Mouse (Mus musculus): ENCODE data around the gene Lect2.
A peak's percentile ranks its signal among the peaks of the same experiment; 100 is the strongest.

Lect2 gene

DNA sequence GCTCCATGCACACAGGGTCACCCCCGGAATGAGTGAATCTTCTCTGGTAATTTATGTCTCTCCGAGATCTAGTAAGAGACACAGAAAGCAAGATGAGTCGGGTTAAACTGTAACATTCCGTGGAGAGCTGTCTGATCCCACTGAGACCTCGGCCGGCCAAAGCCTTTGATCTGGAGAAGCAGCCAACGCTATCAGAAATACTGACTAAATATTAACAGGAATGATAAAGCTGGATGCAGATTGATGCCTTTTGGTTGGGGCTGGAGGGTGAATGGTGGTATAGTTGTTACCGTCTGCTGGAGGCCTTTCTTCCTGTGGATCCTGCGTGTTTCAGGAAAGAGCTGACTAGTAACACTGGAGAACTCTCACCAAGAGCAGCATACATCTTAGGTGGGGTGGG, at the start of gene Lect2:
Gene Lect2 (minus strand): TSS at position 102 of the 400 bp plus-strand sequence.
- DNase-seq (ENCODE audit: low spot score in 2 of 2), result no peak

DNA sequence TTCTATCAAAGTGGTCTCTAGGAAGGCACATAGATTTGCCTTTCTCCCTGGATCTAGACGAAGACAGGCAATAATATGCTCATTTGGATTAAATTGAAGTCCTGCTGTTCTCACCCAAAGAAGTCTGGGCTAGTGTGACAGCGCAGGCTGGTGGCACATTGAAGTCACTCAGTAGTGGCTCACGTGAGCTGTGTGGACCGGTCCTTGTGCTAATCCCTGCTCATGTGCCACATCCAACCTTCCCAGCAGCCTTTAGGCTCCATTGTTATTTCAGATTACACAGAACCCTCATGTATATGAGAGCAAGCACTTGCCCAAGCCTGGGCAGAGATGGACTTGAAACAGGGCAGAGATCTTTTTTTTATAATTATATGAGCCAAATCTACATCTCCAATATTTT, 49.0 kb upstream of the Lect2 start:
- no peak for DNase-seq (ENCODE audit: low spot score in 2 of 2)

DNA sequence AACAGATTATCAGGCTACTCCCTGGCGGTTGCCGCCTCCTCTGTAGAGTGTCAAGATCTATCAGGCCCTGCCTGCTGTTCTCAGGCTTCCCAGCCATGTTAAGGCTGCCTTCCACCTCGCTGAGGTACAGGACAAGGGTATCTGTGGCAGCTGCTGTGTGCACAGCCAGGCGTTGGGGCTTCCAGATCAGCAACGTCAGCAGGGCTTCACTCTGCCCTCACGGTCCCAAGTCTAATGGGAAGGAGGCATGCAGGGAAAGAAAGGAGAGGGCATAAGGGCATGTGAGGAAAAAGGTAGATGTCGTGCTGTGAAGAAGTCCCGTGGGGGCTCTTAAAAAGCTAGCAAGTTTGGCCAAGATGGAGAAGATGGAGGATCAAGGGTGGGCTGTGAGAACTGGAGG, 46.9 kb upstream of the Lect2 start:
- no peak for DNase-seq (ENCODE audit: low spot score in 2 of 2)

DNA sequence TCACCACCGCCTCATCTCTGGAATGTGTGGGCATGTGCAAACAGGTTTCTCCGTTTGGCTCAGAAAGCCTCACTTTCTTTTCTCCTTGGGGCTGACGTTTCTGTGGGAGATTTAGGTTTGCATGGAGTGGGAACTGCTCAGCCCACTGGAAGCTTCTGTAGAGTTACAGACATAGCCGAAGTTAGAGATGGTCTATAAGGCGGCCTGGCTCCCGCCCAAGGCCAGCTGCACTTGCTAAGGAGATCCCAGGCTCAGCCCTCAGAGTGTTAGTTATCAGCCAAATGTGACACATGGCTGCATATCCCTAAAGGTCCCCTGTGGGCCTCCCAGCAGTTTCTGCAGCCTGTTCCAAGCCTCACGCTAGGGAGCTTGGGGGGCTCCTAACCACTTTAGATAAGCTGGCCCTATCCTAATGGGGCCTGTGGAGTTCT, 45.7 kb upstream of the Lect2 start:
- no peak for DNase-seq (ENCODE audit: low spot score in 2 of 2)

DNA sequence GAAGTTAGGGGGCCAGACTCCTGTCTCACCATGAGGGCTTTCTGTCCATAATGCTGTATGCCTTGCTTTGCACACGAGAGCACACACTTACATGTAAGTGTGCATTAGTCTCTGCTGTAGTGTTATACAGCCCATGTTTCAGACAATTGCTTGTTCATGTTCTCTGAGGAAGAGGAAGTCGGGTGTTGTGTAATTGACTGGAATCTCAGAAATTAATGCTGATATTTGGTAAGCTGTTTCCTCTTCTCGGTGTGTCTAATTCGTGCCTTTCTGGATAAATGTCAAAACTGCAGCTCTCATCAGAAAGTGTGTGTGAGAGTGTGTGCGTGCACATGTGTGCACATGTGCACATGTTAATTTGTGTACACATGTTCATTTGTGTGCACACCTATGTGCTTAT, 44.9 kb upstream of the Lect2 start:
- no peak for DNase-seq (ENCODE audit: low spot score in 2 of 2)

DNA sequence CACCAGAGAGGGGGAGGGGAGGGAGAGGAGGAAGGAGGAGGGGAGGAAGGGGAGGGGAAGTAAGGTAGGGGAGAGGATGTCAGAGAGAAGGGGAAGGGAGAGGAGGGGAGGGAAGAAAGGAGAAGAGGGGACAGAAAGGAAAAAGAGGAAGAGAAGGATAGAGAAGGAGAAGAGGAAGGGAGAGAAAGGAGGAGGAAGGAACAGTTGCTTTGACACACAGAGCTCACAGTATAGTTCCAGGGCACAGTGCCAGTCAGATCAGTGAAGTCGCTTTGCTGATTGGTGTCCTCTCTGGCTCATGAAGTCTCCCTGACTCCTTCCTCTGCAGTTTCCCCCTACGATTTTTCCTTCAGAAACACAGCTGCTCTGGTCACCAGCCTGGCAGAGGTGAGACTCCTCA, 43.6 kb upstream of the Lect2 start:
- DNase-seq (ENCODE audit: low spot score in 2 of 2), result no peak

DNA sequence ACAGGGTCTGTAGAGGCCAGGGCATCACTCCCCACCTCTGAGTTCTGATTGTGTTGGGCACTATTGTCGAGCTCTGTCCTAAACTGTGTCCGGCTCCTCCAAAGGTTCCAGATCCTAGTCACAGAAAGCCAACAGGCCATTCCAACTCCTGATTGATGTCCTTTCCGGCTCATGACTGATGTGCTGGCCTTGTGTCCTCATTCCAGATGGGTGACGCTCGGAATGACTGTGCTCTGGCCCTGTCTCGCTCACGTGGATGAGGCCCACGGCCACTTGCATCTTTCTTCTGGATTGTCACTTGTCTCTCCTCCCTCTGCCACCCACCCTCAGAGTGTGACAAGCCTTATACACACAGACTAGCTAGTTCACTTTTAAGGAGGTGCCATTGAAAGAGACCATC, 42.9 kb upstream of the Lect2 start:
- DNase-seq (ENCODE audit: low spot score in 2 of 2), result no peak

DNA sequence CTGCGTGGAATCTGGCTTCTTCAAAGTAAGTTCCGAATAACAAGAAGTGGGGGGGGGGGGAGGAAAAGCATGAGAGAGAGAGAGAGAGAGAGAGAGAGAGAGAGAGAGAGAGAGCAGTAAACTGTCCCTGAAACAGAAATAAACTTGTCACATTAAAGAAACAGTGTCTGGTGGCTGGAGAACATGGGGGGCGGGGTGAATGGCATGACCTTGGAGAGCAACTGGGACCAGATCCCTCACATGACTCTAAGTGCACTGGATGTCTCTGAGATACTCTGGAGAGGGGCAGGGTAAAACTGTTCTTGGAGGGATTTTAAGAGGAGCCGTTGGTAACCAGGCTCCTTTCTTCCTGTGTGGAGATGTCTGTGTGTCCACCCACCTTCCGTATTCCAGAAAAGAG, 41.9 kb upstream of the Lect2 start:
- DNase-seq (ENCODE audit: low spot score in 2 of 2), result no peak

DNA sequence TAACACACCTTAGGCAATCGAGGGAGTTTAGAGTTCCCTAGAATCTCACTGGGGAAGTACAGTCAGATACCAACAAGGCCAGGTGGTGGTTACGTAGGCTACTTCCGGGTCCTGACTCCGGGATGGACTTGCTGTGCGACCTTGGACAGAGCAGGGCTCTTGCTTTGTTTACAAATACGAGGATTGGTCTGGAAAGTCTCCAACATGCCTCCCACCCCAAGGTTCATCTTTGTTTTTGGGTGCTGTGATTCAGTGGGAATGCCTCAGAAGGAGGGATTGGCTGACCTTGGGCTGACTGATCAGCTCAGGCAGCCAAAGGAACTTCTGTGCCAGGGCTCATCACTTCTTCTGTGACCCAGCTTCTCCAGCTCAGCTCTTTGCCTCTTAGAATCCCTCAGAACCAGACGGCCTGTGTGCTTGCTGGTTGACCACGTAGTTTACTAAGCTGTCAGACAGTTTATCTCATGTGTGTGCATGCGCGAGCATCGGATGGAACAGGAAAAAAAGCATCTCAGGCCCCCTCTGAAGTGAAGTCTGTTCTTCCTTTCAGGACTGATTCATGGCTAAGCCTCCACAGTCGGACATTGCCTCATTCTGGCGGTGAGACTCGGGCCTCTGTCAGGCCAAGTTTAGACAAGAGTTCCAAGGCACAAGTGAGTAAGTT, 40.3 kb upstream of the Lect2 start:
- DNase-seq (ENCODE audit: low spot score in 2 of 2), result peak in 1 of 2 experiments; percentile 62

DNA sequence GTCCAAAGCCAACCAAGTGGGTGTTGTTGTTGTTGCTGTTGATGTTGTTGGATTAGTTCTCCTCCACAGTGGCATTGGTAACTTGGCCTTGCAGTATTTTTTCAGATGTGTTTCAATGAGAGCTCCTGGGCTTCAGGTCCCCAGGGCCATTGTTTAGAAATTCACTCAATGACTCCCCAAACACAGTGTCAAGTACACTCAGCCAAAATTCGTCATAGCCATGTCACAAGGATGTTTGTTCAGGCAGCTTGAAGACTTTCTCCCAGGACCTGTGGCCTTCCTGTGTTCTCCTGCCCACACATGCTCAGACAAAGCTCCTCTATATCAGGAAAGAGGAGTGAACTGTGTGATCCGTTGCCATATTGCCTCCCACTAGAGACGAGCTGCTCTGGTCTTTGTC, 37.7 kb upstream of the Lect2 start:
- DNase-seq (ENCODE audit: low spot score in 2 of 2), result no peak

DNA sequence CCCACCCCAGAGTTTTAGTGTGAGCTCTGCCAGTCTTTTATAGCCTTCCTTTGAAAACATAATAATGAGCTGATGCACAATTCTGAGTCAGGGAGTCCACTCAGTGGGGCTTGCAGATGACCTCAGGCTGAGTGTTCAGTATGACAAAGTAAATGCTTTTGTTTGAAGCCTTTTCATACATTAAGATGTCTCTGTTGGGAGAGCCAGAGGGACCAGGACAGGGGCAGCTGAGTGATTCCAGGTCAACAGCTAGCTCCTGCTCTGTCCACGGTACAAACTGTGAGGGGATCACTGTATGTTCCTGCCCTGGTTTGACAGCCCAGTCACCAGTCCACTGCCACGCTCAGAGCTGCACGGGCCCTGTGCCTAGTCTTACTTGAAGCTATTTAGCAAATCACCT, 34.4 kb upstream of the Lect2 start:
- no peak for DNase-seq (ENCODE audit: low spot score in 2 of 2)

DNA sequence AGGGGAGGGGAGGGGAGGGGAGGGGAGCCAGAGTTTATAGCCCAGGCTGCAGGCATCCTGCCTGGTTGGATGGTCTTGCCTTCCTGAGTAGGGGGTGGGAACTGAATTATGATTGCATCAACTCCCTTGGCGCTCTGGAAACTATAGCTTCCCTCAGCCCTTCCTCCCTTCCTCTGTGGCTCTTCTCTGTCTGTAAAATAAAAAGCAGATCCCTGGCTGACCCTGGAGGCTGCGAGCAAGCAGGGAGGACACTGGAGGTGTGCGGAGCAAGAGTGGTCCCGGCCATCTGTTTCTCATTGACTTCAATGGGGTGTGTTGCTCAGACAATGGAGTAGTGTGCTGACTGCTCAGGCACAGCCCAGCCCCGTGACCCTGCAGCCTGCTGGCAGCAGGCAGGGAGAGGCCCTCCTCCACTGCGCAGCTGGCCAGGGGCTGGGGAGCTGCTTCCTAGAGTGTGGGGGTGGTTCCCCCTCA, 33.7 kb upstream of the Lect2 start:
- DNase-seq (ENCODE audit: low spot score in 2 of 2), result peak in 1 of 2 experiments; percentile 56

DNA sequence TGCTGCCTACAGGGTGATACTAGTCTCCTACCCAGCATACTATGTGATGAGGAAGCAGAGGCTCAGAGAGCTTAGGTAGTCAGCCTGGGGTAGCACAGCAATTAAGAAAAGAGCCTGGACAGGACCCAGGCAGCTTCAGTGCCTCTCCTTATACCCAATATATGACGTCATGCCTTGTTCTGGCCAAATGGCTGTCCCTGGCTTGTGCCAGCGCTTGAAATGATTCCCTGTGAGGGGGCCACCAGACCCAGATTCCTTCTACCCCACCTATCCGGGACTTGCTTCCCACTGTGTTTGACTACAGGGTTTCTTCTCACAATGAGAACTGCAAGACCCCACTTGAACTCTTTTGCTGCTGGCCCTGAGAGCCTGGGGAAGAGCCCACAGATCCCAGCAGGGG, 33.2 kb upstream of the Lect2 start:
- no peak for DNase-seq (ENCODE audit: low spot score in 2 of 2)

DNA sequence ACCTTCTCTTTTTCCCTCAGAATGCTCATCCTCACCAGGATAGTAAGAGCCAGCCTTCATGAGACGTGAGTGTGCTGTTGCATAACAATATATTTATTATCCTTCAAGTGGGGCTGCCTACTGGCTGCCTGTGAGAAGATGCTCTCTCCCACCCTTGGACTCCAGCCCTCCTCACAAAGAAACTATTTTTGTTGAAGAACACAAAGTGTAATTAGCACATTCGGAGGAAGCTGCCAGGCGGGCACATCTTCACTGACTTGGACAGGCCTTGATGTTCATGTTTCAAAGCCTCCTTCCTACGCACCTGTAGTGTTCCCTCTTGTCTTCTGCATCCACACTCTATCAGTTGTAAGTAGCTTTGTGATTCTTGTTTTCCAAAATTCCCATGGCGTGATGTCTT, 32.1 kb upstream of the Lect2 start:
- DNase-seq (ENCODE audit: low spot score in 2 of 2), result no peak

DNA sequence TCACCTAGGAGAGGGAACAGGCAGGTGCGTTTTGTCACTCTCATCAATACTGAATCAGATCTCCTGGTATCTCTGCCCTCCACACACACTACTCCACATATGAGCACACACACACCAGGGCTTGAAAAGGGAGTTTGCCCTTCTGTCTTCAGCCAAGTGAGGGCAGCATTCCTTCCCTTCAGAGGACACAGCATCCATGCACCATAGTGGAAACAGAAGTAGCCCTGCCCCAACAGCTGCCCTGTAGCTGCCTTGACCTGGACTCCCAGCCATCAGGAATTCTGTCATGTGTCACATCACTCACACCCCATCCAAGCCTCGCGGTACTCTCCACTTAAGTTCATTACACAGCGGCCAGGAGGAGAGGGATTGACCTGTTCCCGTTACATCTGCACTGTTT, 29.8 kb upstream of the Lect2 start:
- no peak for DNase-seq (ENCODE audit: low spot score in 2 of 2)

DNA sequence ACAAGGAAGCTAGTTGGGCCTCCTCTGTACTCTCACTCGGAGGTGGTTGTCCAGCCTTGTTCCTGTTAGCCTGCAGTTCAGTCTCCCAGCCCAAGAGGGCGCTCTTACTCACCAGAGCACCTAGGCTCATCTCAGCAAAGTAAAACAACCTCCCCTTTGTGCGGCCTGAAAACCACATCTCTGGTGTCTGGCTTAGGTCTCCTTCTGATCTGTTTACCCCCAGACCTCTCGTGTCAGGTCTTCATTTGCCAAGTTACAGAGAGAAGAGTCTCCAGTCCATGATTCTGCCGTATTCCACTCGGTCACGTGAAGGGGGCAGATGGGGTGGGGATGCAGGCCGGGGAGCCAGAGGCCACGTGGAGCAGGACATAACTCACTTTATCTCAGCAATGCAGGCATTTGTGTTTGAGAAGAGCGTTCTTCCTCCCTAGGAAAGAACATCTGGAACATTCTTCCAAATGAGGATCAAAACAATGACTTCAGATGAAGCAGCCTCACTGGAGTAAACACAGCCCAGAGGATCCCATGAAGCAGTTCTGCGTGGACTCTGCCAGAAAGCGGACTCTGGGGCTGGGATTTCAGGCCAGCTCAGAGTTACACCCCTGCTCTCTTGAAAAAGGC, 27.5 kb upstream of the Lect2 start:
- DNase-seq (ENCODE audit: low spot score in 2 of 2), result peak; percentile 62 to 69

DNA sequence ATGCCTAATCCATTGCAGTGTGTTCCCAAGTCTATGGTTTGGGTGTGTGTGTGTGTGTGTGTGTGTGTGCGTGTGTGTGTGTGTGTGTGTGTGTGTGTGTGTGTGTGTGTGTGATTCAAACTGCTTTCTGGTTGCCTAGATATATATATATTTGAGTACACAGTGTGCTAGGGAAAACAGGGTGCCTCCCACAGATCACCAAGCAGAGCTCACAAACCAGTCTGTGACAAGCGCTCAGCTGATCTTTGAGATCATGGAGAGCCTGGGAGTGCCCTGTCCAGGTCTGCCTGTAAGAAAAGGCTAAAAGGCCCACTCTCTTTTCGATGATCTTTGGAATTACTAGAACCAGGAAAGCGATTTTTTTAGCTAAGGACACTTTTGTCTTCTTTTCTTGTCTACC, 26.8 kb upstream of the Lect2 start:
- DNase-seq (ENCODE audit: low spot score in 2 of 2), result no peak

DNA sequence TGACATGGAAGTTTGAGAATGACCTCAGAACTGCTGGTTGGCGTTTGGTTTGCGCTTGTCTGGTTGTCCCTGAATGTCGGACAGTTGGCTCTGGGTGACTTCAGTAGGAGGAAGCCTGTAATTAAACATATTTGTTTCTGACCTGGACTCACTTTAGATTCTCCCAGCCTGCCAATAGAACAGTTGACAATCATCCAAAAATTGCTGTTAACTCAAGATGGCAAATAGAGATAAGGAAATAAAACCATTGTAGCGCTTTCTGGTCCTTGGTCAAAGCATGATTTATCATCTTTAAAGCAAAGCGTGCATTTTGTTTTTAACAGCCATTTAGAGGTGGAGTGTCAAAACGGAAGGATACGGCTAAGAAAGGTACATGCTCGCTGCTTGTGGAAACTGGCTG, 23.3 kb upstream of the Lect2 start:
- no peak for DNase-seq (ENCODE audit: low spot score in 2 of 2)

DNA sequence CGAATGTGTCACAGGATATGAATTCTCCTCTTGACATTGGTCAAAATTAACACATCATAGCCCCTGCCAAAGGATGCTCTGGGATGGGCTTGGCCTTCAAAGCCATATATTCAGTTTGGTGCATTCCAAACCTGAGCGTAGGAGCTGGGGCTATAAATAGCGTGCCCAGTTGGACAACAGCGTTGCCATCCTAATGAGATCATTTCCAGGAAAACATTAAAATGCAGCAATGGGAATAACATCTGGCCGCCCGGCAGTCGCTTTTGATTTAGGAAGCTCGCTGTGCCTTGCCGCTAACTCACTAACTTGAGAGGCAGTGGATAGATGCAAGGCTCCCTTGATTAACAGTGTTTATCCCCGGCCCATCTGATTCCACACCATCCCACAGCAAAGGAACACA, 18.0 kb upstream of the Lect2 start:
- DNase-seq (ENCODE audit: low spot score in 2 of 2), result no peak

DNA sequence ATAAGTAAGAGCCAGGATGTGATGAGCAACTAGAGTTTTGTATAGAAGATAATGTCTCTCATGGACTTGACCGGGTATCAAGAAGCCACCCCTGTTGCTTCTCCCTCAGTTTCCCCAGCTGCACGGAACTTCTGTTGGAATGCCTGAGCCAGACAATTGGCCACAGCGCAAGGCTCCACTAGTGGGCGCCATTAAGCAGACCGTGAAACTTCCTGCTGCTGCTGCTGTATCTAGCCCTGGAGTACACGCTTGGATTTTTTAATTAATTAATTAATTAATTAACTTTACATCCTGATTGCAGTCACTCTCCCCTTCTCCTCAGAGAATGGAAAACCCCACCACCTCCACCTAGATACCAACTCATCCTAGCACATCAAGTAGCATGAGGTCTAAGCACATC, 14.8 kb upstream of the Lect2 start:
- DNase-seq (ENCODE audit: low spot score in 2 of 2), result no peak

DNA sequence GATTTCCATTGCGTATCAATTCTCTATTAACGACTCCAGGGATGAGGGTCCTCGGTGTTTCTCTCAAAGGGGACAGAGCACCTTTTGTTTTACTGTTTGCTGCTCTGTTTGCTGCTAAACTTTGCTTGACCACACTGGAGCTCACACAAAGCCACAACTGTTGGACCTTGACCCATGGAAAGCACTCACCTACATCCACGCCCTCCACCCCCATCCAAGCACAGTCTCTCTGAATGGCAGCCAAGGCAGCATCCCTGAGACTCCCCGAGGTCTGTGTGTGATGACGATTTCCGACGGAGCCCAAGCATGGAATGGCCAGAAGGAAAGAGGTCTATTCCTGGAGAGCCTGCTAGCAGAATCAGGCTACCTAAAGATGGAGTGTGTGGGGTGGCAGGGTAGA, 12.8 kb upstream of the Lect2 start:
- DNase-seq (ENCODE audit: low spot score in 2 of 2), result no peak

DNA sequence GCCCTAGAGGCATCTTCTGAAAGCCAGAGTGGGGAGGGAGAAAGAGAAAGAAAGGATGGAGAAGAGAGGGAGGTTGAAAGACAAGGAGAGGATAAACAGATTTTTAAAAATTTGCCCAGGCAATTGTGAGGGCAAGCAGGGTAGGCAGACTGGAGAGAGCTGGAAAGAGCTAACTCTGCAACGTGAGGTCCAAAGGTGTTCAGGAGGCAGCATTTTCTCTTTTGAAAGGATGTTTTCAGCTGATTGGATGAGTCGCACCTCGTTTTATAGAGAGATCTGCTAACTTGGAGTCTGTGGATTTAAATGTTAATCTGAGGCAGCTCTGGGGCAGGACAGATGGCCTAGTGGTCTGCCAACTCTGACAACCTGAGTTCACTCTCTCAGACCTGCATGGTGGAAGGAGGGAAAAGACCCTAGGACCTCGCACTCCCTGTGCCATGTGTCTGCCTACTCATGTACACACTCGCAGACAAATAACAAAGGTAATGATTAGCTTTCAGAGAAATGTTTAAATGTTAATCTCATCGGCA, 11.6 kb upstream of the Lect2 start:
- no peak for DNase-seq (ENCODE audit: low spot score in 2 of 2)

DNA sequence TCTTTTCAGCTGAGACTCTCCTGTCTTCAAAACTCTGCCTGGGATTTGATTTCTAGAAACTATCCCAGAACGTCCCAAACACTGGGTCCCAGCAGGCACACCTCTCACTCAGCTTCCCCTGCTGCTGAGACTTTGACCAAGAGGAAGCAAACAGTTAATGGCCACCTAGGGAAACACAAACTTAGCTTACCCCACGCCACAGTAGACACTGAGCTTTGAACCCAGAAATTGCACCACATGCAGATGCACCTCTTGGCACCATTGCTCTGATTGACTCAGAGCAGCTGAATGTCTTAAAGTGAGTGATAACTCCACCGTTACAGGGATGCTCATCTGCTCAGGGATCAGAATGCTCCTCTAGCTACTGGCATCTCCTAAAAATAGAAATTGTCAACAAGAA, 10.5 kb upstream of the Lect2 start:
- no peak for DNase-seq (ENCODE audit: low spot score in 2 of 2)

DNA sequence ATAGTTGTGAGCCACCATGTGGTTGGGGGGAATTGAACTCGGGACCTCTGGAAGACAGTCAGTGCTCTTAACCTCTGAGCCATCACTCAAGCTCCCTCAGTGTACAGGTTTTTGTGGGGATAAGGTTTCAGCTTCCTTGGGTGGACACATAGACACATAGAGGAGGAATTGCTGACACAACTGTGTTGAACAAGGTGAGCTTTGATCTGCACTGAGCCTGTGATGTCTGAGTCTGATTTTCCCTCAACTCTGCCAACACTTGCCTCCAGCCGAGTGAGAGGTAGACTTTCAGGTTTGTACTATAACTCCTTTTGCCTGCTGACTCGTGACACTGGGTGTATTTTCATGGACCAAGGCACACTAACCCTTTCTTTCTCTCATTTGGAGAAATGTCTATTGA, 8.4 kb upstream of the Lect2 start:
- DNase-seq (ENCODE audit: low spot score in 2 of 2), result no peak
